Mouse (Mus musculus) frontal cortex, adult (tissue): ENCODE results near the gene Timm8b.
A peak's percentile ranks its signal among the peaks of the same experiment; 100 is the strongest.
"Not testable (repeated sequence)": the region's sequence is repeated elsewhere in the genome, so short reads cannot be mapped to it uniquely, and the experiment has no call there.

Experiments used
- ATAC-seq: cut with Nextera tagmentation; 2 replicates; pipeline ENCODE4 v1.9.2; 2017; ENCODE audit warnings: mild to moderate bottlenecking, moderate library complexity, mixed read lengths; ENCODE audit not compliant: low TSS enrichment

Gene Timm8b

DNA sequence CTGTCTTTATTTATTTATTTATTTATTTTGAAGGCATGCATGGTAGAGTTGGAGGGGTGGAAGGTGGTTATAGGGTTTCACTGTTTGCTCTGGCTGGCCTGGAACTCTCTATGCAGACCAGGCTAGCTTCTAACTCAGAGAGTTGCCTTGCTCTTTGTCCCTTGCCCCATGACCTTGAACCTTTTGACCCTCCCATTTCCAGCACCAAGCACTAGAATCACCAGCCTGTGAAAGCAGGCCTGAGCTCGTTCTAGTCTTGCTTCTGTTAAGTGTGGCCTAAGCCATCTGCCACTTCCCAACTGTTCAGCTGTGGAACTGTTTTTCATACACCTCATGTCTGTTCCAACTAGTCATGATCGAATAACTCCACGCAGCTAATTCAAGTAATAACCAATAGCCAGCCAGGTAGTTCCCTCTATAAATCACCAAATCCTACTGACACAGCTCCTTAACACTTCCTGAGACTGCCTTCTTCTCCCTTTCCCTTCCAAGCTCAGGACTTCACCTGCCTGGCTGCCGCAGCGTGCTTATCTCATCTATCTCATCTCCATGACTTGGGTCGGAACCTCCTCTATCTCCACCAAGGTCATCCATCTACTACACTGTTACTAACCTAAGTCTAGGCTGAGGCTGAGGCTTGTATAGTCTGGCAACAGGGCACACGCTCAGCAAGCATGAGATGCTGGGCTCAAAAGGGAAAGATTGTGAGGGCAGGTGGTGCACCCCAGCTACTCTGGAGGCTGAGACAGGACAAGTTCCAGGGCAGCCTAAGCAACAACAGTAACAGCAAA lies 1.5 kb upstream of the Timm8b start:
- ATAC-seq = no peak

DNA sequence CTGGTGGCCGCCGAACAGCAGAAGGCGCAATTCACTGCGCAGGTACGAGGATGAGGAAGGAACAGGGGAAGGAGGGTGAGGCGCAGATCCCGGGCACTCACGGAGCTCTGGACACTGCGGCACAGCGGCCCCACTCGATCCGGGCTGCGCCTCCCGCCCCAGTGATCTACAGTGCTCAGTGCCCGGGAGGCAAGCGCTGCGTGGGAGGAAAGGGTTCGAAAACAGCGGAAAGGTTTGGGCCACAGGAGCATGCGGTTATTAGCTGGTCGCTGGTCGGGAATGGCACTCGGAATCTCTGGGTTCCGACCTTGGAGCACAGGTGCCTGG lies 251 bp downstream of the Timm8b start:
- ATAC-seq = peak; percentile 71

DNA sequence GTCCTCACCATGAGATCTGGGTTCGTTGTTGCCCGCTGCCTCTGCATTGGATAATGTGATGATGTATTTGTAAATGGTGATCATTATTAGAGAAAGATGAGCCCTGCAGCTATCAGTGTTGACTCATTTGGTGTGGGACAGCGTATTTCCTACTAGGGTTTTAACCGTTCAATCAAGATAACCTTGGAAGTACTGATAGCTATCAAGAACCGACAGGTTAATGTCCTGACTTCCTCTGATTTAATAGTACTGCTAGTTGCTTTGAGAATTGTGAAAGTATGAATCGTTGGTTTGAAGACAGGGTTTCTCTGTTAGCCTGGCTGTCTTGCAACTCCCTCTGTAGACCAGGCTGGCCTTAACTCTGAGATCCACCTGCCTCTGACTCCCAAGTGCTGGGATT lies 628 bp downstream of the Timm8b start:
- ATAC-seq = no peak

DNA sequence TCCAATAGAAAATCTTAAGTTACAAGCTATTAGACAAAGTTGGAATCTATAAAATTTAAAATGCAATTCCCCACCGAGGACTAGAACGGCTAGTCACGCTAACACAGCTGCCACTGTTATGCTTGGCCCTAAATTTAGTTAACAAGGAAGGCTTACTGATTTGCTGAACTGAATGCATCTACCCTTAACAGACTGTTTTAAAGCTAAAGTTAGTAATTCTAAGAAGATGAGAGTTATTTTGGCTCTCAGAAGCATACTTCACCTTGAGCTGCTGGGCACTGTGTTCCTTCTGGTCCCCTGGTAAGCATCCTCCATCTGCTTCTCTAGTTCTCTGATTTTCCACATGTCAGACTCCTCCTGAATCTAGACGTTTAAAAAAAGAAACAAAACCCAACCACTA lies 8.4 kb downstream of the Timm8b start:
- peak; percentile 71 for ATAC-seq

DNA sequence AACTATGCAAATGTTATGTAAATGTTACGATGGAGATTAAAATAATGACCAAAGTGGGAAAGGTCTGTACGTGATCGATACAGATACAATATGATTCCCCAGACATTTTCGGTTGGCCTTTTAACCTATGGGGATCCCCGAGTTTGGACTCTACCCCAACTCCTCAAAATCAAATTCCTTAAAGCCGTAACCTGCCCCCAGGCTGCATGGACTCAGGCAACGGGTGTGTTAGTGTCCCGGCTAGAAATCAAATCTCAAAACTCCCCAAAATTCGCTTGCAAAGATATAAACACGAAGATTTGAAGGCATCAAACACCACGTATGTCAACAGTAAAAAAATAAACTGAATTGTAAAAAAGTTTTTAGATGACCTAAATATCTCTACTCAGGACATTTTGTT lies 12.5 kb downstream of the Timm8b start:
- no peak for ATAC-seq

DNA sequence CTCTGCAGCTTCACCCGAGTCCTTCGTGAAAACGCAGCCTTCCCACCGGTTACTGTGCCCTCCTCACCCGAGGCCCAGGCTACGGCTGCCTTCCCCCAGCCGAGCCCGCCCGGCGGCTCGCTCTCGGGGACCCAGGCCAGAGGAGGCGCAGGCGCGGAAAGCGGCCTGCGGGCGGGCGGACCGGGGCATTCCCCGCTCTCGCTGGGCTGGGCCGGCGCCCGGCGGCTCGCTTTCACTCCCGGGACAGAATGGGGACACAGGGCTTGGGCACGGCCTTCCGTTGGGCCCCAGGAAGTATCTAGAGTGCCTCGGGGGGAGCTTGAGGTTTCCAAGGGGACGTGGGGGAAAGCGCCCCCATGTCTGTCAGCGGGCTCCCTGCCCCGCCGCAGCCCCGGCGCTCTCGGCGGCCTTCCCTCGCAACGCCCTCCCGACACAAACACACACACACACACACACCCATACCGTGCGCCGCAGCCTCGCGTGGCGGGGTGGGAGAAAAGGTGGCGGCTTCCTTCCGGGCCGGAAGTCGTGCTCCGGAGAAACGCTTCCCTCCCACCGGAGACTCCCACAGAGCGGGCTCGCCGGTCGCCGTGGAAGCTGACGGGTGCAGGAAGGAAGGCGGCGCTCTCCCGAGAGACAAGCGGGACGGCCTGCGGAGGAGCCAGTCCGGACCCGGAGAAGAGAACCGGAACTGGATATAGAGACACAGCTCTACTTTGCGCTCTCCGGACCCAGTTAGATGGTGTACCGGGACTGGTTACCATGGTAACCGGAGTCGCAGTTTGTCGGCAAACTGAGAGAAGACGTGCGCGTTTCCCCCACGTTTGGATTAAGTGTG lies 13.3 kb downstream of the Timm8b start, which contains the start of the genes Pih1d2 and Nkapd1:
Gene Pih1d2 (plus strand): TSS at position 556 of the 838 bp plus-strand sequence.
Gene Nkapd1 (minus strand): TSS at position 699 of the 838 bp plus-strand sequence.
- peak; percentile 87 for ATAC-seq

DNA sequence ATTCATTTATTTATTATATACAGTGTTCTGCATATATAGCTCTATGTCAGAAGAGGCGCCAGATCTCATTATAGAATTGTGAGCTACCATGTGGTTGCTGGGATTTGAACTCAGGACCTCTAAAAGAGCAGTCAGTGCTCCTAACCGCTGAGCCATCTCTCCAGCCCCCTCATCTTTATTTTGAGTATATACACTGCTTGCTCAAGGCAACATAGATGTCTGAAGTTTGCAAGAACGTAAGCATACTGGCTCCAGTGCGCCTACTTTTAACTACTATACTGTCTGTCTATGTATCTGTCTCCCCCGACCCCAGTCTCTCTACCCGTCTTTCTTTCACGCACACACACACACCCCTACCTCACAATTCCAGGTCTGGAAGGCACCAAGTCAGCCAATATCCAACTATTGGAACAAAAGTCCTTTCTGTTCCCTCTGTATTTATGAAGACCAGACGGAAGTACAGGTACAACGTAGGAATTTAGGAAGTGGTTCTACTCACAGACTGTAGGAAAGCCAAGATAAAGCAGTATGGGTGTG lies 14.2 kb downstream of the Timm8b start:
- ATAC-seq = no peak

DNA sequence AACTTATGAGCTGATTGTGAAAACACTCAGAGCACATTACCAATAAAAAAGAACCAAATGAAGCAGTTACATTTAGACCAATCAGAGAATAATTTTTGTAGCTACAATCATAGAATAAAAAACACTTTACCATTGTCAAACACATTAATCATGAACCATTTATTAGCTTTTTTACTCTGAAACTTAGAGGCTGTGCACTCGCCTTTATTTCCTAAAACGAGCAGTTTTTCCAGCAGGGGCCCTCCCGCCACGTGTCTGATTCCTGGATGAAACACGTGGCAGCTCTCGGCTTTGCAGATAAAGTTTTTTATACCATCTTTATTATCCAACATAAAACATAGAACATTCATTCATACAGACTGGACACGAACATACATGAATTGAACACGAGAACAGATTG lies 27.2 kb downstream of the Timm8b start:
- ATAC-seq = not testable (repeated sequence)

DNA sequence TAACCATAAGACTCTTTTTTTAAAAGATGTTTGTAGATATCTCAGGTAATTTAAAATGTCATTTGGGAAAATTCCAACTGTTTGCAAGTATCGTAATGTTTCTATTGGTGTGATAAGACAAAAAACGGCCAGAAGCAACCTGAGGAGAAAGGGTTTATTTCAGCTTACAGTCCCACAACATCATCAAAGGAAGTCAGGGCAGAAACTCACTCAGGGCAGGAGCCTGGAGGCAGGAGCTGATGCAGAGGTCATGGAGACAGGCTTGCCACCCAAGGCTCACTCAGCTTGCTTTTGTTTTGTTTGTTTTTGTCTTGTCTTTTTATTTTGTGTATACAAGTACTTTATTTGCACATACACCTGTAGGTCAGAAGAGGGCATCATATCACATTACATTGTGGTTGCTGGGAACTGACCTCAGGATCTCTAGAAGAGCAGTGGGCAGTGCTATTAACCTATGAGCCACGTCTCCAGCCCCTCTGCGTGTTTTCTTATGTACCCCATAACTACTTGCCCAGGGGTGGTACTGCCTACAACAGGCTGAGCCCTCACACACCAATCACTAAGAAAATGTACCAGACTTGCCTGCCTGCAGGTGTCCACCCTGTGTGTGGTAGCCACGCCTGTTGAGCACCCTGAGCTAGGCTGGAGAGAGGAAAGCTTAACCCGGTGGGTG lies 28.4 kb downstream of the Timm8b start:
- ATAC-seq = no peak

DNA sequence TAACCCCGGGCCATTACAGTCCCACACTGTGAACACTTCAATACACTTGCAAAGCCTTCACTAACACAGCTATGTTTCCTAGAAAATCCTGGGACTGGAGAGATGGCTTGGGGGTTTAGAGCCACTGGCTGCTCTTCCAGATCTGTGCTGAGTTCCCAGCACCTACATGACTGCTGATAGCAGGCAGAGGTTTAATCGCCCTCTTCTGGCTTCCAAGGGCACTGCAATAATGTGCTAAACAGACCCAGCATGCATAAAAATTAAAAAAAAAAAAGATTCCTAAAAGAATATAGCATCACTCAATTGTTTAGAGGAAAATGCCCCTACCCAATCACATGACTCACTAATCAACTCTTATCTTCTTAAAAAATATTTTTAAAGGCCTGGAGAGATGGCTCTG lies 29.3 kb downstream of the Timm8b start:
- ATAC-seq = no peak

DNA sequence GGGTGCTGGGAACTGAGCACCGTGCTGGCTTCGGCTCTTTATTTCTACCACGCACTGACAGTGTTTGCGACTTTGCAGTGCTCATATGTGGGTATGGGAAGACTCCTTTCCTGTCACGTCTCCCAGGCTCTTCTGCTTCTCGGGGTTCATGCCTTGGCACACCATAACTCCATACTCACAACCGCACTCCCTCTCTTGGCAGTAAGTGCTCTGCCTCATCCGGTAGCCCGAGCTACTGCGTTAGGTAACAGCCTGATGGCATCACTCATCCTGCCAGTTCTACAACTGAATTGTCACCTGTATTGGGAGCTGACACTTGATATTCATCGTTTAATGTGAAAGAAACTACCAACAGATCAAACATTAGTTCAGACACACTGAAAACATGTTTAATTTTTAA lies 30.6 kb downstream of the Timm8b start:
- ATAC-seq = no peak

DNA sequence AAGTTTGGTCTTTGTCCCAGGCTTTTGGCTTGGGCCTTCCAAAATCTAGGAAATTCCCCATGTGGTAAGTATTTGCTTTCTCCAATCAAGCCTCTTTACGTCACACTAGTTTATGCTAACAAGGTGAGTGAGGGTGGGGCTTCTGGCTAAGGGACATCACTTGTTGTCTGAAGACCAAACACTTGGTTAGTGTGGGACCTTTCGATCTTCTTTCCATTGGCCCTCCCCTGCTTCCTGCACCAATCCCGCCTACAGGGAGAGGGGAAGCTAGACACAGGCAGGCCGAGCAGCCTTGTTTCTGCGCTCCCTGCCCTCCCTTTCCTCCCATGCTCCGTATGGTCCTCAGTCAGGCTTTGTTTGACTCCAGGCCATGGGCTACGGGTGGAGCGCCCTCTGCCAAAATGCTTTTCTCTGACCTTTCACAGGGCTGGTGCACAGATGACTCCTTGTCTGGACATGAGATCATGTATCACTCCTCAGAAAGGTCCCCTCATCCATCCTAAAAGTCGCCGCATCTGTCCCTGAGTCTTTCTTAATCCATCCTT lies 43.2 kb downstream of the Timm8b start:
- ATAC-seq = no peak

DNA sequence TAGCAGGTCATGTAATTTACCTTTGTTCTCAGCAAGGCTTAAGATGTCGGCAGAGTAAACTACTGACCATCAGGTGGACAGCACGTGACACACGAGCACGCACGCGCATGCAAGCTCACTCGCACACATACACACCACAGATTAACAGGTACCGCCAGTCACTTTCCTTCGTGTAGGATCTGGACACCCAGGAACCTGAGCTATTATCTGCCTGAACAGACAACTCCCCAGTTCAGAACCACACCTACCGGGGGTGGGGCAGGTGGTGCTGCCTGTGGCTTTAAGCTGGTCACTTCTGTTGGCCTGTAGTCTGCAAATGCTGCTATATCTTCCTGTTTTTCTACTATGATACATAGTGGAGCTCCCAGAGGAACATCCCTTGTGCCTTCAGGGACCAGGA lies 46.8 kb downstream of the Timm8b start:
- no peak for ATAC-seq
